Mouse (Mus musculus) heart, embryonic 10.5 days (tissue): ENCODE measurements around the gene Olfml2a. TPM values are rescaled to one million over a fixed set of nuclear protein-coding genes. Genes with fewer than 3 reads are reported as not detected.
A peak's percentile ranks its signal among the peaks of the same experiment; 100 is the strongest.

Experiments used
- DNase-seq: peaks from one replicate; pipeline ENCODE4 v3.0.0-alpha.2; 2017; ENCODE audit warnings: low spot score
- H3K27ac ChIP-seq: fragments of 300-500 bp; sonication (generic); 2 replicates; pipeline ENCODE4 v1.5.1; 2016; ENCODE audit warnings: mild to moderate bottlenecking
- H3K27me3 ChIP-seq: fragments of 300-500 bp; sonication (generic); 2 replicates; pipeline ENCODE4 v1.6.1; 2016; ENCODE audit warnings: mild to moderate bottlenecking; ENCODE audit not compliant: poor library complexity, insufficient read depth, severe bottlenecking
- H3K36me3 ChIP-seq: fragments of 300-500 bp; sonication (generic); 2 replicates; pipeline ENCODE4 v1.6.1; 2016; ENCODE audit warnings: mild to moderate bottlenecking, moderate library complexity
- H3K4me1 ChIP-seq: fragments of 300-500 bp; sonication (generic); 2 replicates; pipeline ENCODE4 v1.6.1; 2016; ENCODE audit warnings: mild to moderate bottlenecking
- H3K4me3 ChIP-seq: fragments of 300-500 bp; sonication (generic); 2 replicates; pipeline ENCODE4 v1.5.1; 2016; ENCODE audit warnings: mild to moderate bottlenecking, moderate library complexity
- H3K9me3 ChIP-seq: fragments of 300-500 bp; sonication (generic); 2 replicates; pipeline ENCODE4 v1.6.1; 2016; ENCODE audit warnings: mild to moderate bottlenecking, moderate library complexity
- WGBS: fragments of 180-500 bp; shearing (Covaris S2); methylation state at CpG from one replicate; pipeline ENCODE4 v1.1.7; 2016; 5-methylcytosine and 5-hydroxymethylcytosine counted together
- polyA plus RNA-seq: library from polyadenylated mRNA; unstranded; fragments of >200 nt; fragmentation: Nextera tagmentation; extraction: Ambion mirVana; gene quantifications from 2 replicates; pipeline ENCODE4 v1.2.1, GENCODE M21; 2016

Gene Olfml2a
- 2.1 and 3.0 TPM in 2 replicates for polyA plus RNA-seq

DNA sequence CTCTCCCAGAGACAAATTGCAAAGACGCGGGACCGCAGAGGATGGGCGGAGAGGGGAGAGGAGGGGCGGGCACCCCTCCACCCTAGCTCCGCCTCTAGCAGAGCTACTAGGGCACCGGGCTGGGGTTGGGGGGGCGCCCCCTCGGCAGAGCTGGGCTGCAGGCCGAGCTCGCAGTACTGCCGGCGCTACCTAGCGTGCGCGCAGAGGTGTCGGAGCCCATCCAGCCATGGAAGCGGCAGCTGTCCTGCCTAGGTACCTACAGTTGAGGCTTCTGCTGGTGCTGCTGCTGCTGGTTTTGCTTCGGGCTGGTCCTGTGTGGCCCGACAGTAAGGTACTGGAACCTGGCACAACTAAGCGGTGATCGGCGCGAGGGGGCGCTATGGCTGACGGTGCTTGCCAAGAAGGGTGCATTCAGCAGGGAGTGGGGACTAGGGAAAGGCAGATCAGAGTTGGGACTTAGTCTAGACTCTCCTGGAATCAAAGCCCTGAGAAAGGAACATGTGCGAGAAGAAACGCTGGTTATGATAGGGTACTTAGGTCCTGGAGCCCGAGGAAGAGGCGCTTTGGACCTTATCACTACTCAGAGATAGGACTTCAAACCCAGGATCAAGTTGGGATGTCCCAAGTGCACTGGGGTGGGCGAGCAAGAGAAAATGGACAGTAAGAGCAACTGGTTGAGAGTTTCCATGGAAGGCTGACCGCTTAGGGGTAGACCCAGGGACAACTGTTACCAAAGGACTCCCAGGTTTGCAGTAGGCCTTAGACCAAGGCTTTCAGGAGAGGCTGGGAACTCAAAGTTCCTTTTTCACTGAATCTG is at the start of gene Olfml2a:
Gene Olfml2a, plus strand, starts transcription at position 128 of the 817 bp plus-strand sequence.
- DNase-seq = peak; percentile 81
- H3K36me3 ChIP-seq = no peaks in the 10 kb centered on the region
- no peaks in the 10 kb centered on the region for H3K9me3 ChIP-seq
- peak within 1 kb of the TSS; percentile 72 for H3K27ac ChIP-seq
- H3K27me3 ChIP-seq = peaks cover 15% of the 10 kb centered on the region
- peaks cover 33% of the 10 kb centered on the region for H3K4me1 ChIP-seq
- WGBS = 6% methylated on average over 32 of the region's 32 CpGs
- H3K4me3 ChIP-seq = peak within 1 kb of the TSS; percentile 61

DNA sequence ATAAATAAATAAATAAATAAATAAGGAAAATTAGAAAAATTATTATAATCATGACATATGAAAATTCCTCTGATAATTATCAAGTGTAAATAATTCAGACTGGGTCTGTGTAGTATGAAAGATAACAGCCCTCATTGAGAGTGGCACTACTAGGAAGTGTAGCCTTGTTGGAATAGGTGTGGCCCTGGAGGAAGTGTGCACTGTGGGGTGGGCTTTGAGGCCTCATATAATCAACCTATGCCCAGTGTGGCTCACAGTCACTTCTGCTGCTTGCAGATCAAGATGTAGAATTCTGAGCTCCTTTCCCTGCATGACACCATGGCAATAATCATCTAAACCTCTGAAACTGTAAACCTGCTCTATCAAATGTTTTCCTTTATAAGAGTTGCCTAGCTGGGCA is 28.9 kb upstream of the Olfml2a start:
- Histone ChIP-seq H3K27ac (no peak overlapping the region), H3K27me3 (no peaks in the 10 kb centered on the region), H3K9me3 (no peaks in the 10 kb centered on the region), H3K36me3 (no peaks in the 10 kb centered on the region), H3K4me1 (peaks cover 4% of the 10 kb centered on the region; the same call in 1 of the 2 replicates), H3K4me3 (no peak overlapping the region)
- DNase-seq = no peak

DNA sequence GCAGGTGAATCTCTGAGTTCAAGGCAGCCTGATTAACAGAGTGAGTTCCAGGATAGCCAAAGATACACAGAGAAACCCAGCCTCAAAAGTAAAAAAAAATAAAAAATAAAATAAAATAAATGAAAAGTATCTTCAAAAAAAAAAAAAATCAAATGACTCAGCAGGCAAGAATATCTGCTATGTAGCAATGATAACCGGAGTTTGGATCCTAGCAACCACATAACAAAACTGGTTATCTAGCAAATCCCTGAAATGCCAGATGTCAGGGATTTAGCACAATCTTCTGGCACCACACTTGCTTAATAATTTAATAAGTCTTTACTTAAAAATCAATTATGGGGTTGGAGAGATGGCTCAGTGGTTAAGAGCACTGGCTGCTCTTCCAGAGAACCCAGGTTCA is 27.5 kb upstream of the Olfml2a start:
- WGBS = 89% methylated on average over 1 of the region's 1 CpGs
- H3K27ac ChIP-seq = no peak overlapping the region
- H3K27me3 ChIP-seq = no peaks in the 10 kb centered on the region
- peaks cover 9% of the 10 kb centered on the region; the same call in 1 of the 2 replicates for H3K4me1 ChIP-seq
- no peaks in the 10 kb centered on the region for H3K36me3 ChIP-seq
- no peak for DNase-seq
- H3K4me3 ChIP-seq = no peak overlapping the region
- no peaks in the 10 kb centered on the region for H3K9me3 ChIP-seq

DNA sequence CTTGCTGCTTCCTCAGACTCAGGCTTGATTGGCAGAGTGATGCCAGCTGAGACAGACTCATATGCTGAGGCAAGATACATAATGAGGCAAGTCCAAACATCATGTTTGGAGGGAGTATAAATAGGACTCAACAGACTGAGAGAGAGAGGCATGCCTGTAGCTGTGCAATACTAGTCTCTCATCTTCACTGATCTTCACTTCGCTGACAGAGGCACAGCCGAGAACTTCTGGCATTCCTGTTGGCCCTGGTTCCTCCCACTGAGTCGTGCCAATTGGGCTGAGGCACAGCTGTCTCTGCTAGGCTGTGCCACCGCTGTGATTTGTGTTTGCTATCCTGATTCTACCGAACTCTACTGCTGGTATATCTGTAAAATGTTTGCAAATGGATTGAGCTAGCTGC is 25.7 kb upstream of the Olfml2a start:
- DNase-seq = no peak
- H3K4me1 ChIP-seq = peaks cover 9% of the 10 kb centered on the region; the same call in 1 of the 2 replicates
- no peaks in the 10 kb centered on the region for H3K9me3 ChIP-seq
- no peak overlapping the region for H3K27ac ChIP-seq
- no peaks in the 10 kb centered on the region for H3K27me3 ChIP-seq
- H3K4me3 ChIP-seq = no peak overlapping the region
- H3K36me3 ChIP-seq = no peaks in the 10 kb centered on the region
- 63% methylated on average over 5 of the region's 5 CpGs for WGBS

DNA sequence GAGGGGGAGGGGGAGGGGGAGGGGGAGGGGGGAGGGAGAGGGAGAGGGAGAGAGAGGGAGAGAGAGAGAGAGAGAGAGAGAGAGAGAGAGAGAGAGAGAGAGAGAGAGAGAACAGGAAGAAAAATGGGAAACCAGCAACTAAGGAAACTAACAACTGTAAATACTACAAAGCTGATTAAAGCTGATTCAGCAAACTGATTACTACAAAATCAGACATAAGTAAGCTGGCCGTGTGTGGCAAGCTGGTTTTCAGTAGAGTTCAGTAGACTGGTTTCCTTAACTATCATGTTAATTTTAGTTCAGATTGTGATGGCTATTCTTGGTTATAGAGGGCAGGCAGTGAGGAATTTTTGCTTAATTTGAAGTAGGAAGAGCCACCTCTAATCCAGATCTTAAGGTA is 23.2 kb upstream of the Olfml2a start:
- WGBS = 65% methylated on average over 1 of the region's 1 CpGs
- H3K27me3 ChIP-seq = no peaks in the 10 kb centered on the region
- no peak overlapping the region for H3K27ac ChIP-seq
- H3K4me3 ChIP-seq = no peak overlapping the region
- no peak for DNase-seq
- H3K36me3 ChIP-seq = no peaks in the 10 kb centered on the region
- no peaks in the 10 kb centered on the region for H3K9me3 ChIP-seq
- H3K4me1 ChIP-seq = peaks cover 9% of the 10 kb centered on the region; the same call in 1 of the 2 replicates

DNA sequence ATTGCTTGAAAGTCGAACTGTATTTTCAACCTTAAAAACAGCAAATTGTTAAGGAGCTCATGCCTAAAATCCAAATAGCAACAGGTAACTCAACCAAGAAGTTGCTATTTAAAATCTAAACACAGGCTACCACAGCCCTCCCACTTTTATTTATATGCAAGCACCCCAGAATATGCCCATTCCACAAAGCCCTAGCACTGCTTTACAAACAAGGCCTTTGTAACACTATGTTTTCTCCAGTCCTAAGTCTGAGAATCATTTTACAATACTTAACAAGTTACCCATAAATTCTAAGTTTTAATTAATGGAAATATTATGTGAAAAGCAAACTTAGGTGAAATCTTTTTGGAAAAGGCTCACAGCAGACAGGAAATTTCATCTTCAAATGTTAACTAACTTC is 17.3 kb upstream of the Olfml2a start:
- no peak for DNase-seq
- H3K27me3 ChIP-seq = no peaks in the 10 kb centered on the region
- H3K9me3 ChIP-seq = no peaks in the 10 kb centered on the region
- WGBS = 41% methylated on average over 1 of the region's 1 CpGs
- no peak overlapping the region for H3K4me3 ChIP-seq
- peaks cover 8% of the 10 kb centered on the region for H3K4me1 ChIP-seq
- H3K36me3 ChIP-seq = no peaks in the 10 kb centered on the region
- H3K27ac ChIP-seq = no peak overlapping the region

DNA sequence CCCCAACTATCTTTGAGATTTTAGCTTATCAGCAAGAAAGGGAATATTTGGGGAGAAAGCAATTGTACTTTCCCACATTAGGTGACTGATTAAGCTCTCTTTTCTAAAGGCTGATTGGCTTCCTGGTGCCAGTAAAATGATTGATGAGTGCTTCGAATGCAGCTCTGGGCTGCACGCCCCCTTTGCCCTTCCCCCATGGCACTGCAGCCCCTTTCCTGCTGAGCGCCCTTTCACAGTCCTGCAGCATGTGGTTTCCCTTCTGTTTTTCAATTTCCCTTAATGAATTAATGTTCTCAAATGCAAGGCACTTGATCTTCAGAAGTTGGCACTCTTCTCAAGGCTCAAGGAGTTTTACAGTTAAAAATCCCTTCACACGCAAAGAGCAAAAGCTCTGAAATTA is 16.8 kb upstream of the Olfml2a start:
- no peak overlapping the region for H3K4me3 ChIP-seq
- peaks cover 8% of the 10 kb centered on the region for H3K4me1 ChIP-seq
- H3K27me3 ChIP-seq = no peaks in the 10 kb centered on the region
- 17% methylated on average over 4 of the region's 4 CpGs for WGBS
- H3K9me3 ChIP-seq = no peaks in the 10 kb centered on the region
- H3K27ac ChIP-seq = no peak overlapping the region
- H3K36me3 ChIP-seq = no peaks in the 10 kb centered on the region
- no peak for DNase-seq

DNA sequence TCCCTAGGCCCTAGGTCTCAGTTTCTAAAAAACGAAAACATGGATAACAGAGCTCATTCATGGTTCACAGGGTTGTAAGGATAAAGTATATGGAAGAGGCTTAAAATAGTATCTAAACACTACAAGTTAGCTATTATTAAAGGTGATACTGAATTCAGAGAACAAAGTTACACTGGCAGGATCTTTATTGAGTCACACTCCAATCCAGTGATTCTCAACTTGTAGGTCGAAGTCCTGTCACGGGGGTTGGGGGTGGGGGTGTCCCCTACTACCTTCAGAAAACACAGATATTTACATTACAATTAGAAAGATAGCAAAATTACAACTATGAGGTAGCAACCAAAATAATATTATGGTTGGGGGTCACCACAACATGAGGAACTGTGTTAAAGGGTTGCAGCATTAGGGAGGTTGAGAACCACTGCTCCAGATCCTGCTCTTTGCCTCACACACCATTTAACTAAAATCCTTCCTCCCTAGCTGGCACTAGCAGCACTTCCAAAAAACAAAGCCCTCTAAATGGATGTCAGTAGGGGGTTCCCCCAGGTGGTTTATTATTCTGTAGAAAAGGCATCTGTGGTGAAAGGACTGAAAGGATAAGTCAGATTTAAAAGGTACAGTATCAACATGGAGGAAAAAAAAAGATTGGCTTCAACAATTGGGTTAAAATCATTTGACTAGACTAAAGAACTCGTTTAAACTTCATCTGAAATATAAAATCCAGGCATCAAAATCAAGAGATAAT is 14.7 kb upstream of the Olfml2a start:
- Histone ChIP-seq H3K36me3 (no peaks in the 10 kb centered on the region), H3K4me1 (peaks cover 8% of the 10 kb centered on the region), H3K27me3 (no peaks in the 10 kb centered on the region), H3K4me3 (no peak overlapping the region), H3K27ac (no peak overlapping the region), H3K9me3 (no peaks in the 10 kb centered on the region)
- 41% methylated on average over 4 of the region's 4 CpGs for WGBS
- no peak for DNase-seq

DNA sequence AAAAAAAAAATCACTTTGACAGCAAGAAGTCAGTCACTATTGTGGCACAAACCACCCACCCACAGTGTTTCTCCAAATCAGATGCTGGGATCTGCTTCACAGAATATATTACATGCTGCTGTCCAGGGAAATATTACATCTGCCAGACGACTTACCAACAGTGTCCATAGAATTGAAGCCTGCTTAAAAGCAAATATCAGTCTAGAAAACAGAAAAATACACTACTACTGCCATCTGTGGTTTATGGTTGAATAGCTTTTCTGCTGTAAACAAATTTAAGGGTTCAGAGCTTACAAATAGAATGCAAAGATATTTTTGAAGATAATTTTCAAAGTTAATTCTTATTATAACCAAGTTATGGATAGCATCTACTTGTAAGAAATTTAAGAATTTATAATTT is 10.4 kb upstream of the Olfml2a start:
- Histone ChIP-seq H3K27ac (no peak overlapping the region), H3K9me3 (no peaks in the 10 kb centered on the region), H3K4me3 (no peak overlapping the region), H3K27me3 (no peaks in the 10 kb centered on the region), H3K4me1 (no peaks in the 10 kb centered on the region), H3K36me3 (no peaks in the 10 kb centered on the region)
- WGBS = 59% methylated on average over 1 of the region's 1 CpGs
- no peak for DNase-seq

DNA sequence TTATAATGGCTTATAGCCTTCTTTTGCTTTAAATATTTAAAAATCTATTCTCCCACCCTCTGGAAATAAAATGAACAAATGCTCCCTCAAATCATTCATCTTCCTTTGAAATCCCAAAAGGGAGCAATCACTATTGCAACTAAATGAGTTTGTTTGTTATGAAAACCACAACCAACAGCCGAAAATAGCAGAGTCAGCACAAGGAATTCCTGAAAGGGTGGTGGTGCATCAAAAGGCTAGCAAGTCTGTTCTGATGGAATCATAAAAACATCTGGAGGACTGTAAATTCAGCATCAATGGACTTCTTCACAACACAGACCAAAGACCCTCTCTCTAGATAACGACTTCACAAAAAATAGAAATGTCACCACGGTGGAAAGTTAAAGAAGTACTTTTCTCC is 8.3 kb upstream of the Olfml2a start:
- Histone ChIP-seq H3K27ac (no peak overlapping the region), H3K36me3 (no peaks in the 10 kb centered on the region), H3K27me3 (no peaks in the 10 kb centered on the region), H3K4me1 (no peaks in the 10 kb centered on the region), H3K4me3 (no peak overlapping the region), H3K9me3 (no peaks in the 10 kb centered on the region)
- WGBS = 36% methylated on average over 3 of the region's 3 CpGs
- no peak for DNase-seq

DNA sequence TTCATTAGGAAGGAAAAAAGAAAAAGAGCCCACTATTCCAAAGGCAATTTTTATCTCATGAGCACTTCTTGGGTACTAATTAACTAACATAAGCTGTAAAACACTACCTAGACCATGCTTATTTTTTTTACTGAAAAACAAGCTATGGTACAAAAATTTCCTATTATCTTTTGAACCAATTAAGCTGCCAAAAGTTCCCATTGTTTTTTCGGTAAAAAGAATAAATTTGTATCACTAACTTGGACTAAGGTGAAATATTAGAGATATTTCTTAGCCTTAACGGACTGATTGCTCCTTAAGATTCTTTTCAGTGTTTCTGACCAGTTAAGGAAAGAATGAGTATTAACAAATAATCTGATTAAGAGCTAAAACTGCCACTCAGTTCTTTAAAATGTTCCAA is 7.9 kb upstream of the Olfml2a start:
- H3K27me3 ChIP-seq = no peaks in the 10 kb centered on the region
- no peak overlapping the region for H3K27ac ChIP-seq
- no peaks in the 10 kb centered on the region for H3K4me1 ChIP-seq
- DNase-seq = no peak
- H3K9me3 ChIP-seq = no peaks in the 10 kb centered on the region
- no peak overlapping the region for H3K4me3 ChIP-seq
- 57% methylated on average over 2 of the region's 2 CpGs for WGBS
- H3K36me3 ChIP-seq = no peaks in the 10 kb centered on the region

DNA sequence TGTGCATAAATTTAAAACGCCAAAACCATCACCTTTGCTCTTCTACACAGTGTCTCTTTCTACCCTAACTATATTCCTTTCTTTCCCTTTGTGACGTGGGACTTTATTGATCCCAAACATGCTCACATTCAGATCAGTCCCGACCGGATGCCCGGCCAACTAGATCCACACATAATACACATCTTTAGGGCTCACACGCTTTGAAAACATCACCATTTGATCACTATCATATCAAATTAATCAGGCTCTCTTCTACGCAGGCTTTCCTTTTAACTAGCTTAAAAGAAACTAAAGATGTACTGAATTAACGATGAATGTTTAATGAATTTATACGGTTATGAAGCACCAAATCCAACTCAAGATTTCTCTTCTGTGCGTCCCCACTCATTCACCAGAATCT is 7.2 kb upstream of the Olfml2a start:
- DNase-seq = no peak
- no peak overlapping the region for H3K27ac ChIP-seq
- no peaks in the 10 kb centered on the region for H3K36me3 ChIP-seq
- 8% methylated on average over 10 of the region's 10 CpGs for WGBS
- H3K9me3 ChIP-seq = no peaks in the 10 kb centered on the region
- H3K4me1 ChIP-seq = no peaks in the 10 kb centered on the region
- H3K27me3 ChIP-seq = no peaks in the 10 kb centered on the region
- H3K4me3 ChIP-seq = peak overlapping the region; percentile 79
